Mouse (Mus musculus) small intestine, adult 2 months (tissue): ENCODE measurements around the gene Selenbp1.
"Not testable (repeated sequence)": the region's sequence is repeated elsewhere in the genome, so short reads cannot be mapped to it uniquely, and the experiment has no call there.

ENCODE experiments used
- CTCF ChIP-seq: fragments of 200-500 bp; IDR thresholded peaks from 2 replicates; pipeline ENCODE4 v1.5.1; 2012; ENCODE audit warnings: low read depth, mild to moderate bottlenecking, control low read depth, inconsistent platforms, low read length, moderate library complexity, mixed read lengths; ENCODE audit not compliant: insufficient replicate concordance, insufficient read length; ENCODE audit errors: extremely low read depth
- POLR2A ChIP-seq: fragments of 200-500 bp; IDR thresholded peaks from 2 replicates; pipeline ENCODE4 v1.6.1; 2012; ENCODE audit warnings: low read depth, mild to moderate bottlenecking, control low read depth, inconsistent platforms, low read length, moderate library complexity

- not testable (repeated sequence) for TF ChIP-seq POLR2A, CTCF
Measured at GRCm38 (mm10) chr3:94937194-94937593, 4.3 kb downstream of the Selenbp1 start.
